Mouse (Mus musculus): ENCODE results near the gene Unc119b. TPM values are rescaled to one million over a fixed set of nuclear protein-coding genes. Genes with fewer than 3 reads are reported as not detected.
"Not testable (repeated sequence)": the region's sequence is repeated elsewhere in the genome, so short reads cannot be mapped to it uniquely, and the experiment has no call there.

Unc119b gene
- total RNA-seq, 2 experiments from 2014 or later, result 35.1 to 39.1 TPM

GRCm38 (mm10) chr5:115158040-115158983, 23.5 kb upstream of the Unc119b start, which contains the start of gene Mlec:
Gene Mlec (minus strand): TSS chr5:115158179.
- peak; percentile 97 to 99 for DNase-seq (ENCODE audit: low spot score in 2 of 2)

GRCm38 (mm10) chr5:115156933-115157589, 22.3 kb upstream of the Unc119b start:
- DNase-seq (ENCODE audit: low spot score in 2 of 2), result no peak

- no peak for DNase-seq (ENCODE audit: low spot score in 2 of 2)
These were observed 21.6 kb upstream of the Unc119b start for GRCm38 (mm10) chr5:115156401-115156800.

- no peak for DNase-seq (ENCODE audit: low spot score in 2 of 2)
These were observed 21.1 kb upstream of the Unc119b start for GRCm38 (mm10) chr5:115155831-115156230.

GRCm38 (mm10) chr5:115155156-115155631, 20.4 kb upstream of the Unc119b start:
- DNase-seq (ENCODE audit: low spot score in 2 of 2), result no peak

- no peak for DNase-seq (ENCODE audit: low spot score in 2 of 2)
These were observed 17.6 kb upstream of the Unc119b start for GRCm38 (mm10) chr5:115152132-115152956.

GRCm38 (mm10) chr5:115151457-115151856, 16.7 kb upstream of the Unc119b start:
- DNase-seq (ENCODE audit: low spot score in 2 of 2), result no peak

GRCm38 (mm10) chr5:115150991-115151390, 16.2 kb upstream of the Unc119b start:
- DNase-seq (ENCODE audit: low spot score in 2 of 2), result no peak

GRCm38 (mm10) chr5:115149675-115150459, 15.1 kb upstream of the Unc119b start:
- DNase-seq (ENCODE audit: low spot score in 2 of 2), result no peak

GRCm38 (mm10) chr5:115148872-115149271, 14.1 kb upstream of the Unc119b start:
- DNase-seq (ENCODE audit: low spot score in 2 of 2), result not testable (repeated sequence)

- no peak for DNase-seq (ENCODE audit: low spot score in 2 of 2)
These were observed 13.6 kb upstream of the Unc119b start for GRCm38 (mm10) chr5:115148378-115148777.

GRCm38 (mm10) chr5:115147388-115147787, 12.6 kb upstream of the Unc119b start:
- DNase-seq (ENCODE audit: low spot score in 2 of 2), result no peak

- DNase-seq (ENCODE audit: low spot score in 2 of 2), result no peak
These were observed 12.0 kb upstream of the Unc119b start for GRCm38 (mm10) chr5:115146747-115147130.

GRCm38 (mm10) chr5:115145976-115146746, 11.4 kb upstream of the Unc119b start:
- no peak for DNase-seq (ENCODE audit: low spot score in 2 of 2)

- no peak for DNase-seq (ENCODE audit: low spot score in 2 of 2)
These were observed 10.6 kb upstream of the Unc119b start for GRCm38 (mm10) chr5:115145253-115145968.

GRCm38 (mm10) chr5:115144471-115144870, 9.7 kb upstream of the Unc119b start:
- DNase-seq (ENCODE audit: low spot score in 2 of 2), result no peak

GRCm38 (mm10) chr5:115143552-115143951, 8.8 kb upstream of the Unc119b start:
- no peak for DNase-seq (ENCODE audit: low spot score in 2 of 2)

GRCm38 (mm10) chr5:115142166-115142697, 7.5 kb upstream of the Unc119b start:
- no peak for DNase-seq (ENCODE audit: low spot score in 2 of 2)

GRCm38 (mm10) chr5:115140726-115141125, 6.0 kb upstream of the Unc119b start:
- no peak for DNase-seq (ENCODE audit: low spot score in 2 of 2)

Measured in adrenal gland, postnatal 4 days (tissue).